Mouse (Mus musculus) lung, adult 10 weeks (tissue): ENCODE results near the gene Ccdc107. TPM values are rescaled to one million over a fixed set of nuclear protein-coding genes. Genes with fewer than 3 reads are reported as not detected.

Source experiments
- polyA plus RNA-seq: library from polyadenylated mRNA; stranded (reverse); fragments of 350-450 nt; fragmentation: Illumina TruSeq; extraction: RNeasy Lipid Tissue Mini Kit (QIAGEN cat#74804); gene quantifications from one replicate; pipeline ENCODE4 v1.2.3, GENCODE M21; 2014; ENCODE audit warnings: low read depth, low replicate concordance; ENCODE audit not compliant: insufficient read depth

Ccdc107 gene
- polyA plus RNA-seq = 80.3 TPM

DNA sequence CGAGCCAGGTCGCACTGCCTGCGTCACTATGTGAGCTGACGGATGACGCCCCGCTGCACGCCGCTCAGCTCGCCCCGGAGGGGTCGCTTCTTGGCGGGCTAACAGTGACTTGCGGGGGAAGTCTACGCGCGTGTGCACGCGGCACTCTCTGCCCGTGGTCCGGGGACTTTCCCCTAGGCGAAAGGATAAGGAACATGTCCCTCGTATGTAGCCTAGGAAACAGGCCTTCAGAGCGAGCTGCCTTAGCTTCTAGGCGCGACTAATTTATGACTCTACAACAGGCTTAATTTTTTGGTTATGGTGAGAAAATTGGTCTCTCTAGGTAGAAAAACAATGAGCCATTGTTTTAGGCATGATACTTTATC lies at the start of gene Ccdc107:
Gene Ccdc107, plus strand, starts transcription at position 80 of the 365 bp plus-strand sequence.

DNA sequence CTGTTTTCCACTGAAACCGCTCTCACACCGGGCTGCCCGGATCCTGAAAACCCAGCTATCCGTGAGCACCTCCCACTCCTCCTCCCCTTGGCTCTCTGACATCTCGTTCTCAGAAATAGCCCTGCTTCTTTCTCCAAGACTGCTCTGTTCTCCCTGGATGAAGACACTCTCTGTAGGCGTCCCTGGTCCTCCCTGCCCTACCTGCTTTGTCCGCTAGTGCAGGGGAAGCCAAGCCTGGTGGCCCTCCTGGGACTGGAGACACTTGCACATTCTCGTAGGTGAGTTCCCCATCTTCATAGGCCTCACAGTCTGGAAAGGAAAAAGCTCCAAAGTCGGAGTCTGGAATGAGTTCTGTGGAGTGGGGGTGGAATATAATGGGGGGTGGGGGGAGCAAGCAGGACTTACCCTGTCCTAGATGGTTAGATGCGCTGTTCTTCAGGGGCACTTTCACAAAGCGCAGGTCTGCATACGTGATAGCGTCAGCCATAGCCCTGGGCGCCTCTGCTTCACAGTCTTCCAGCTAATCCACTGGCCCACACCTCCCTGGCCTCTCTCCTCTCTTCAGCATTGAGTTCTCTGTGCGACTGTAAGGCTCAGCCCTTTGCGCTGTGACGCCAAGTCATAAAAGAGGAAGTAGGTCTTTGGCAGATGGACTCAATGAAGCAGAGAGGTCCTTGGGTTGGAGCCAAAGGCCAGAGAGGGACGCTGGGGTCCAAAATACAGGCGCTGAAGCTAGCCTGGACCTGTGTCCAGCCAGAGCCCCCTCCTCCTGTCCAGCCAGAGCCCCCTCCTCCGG lies 38.5 kb upstream of the Ccdc107 start, which contains the start of gene Cd72:
Gene Cd72, minus strand, starts transcription at position 588 of the 796 bp plus-strand sequence.

DNA sequence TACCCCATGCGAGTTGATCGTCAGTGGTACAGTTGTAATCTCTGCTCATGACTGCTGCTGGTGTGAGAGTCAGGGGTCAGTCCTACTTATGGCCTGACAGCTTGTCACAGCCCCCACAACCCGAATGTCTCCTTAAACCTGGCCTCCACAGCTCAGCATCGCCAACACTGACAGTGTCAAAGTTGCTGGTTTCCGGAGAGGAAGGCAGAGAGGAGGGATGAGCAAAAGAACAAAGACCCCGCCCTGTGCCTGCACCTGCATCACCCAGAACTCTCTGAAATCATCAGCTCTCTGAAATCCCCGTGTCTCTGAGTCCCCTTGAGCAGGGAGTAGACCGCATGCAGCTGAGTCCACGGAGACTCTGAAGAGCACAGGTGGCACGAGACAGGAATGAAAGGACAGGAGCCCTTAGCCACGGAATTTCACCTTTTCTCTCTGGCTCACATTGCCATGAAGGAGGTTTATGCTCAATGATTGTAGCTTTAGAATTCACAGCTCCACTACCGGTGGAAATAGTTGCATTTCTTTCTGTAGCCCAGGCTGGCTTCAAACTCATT lies 9.1 kb upstream of the Ccdc107 start, which contains the start of gene Sit1:
Gene Sit1, minus strand, starts transcription at position 200 of the 557 bp plus-strand sequence.

GRCm38 (mm10) chr4:43499407-43500333 lies 7.0 kb downstream of the Ccdc107 start, which contains the start of gene Arhgef39:
Gene Arhgef39 (minus strand): TSS chr4:43499695.

GRCm38 (mm10) chr4:43506536-43507185 lies 14.0 kb downstream of the Ccdc107 start, which contains the start of gene Car9:
Gene Car9 (plus strand): TSS chr4:43506966.

Other genes with a start within 250 kb of the Ccdc107 start
- gene Atp8b5, start 225.7 kb upstream of the Ccdc107 start, polyA plus RNA-seq = 0.08 TPM
- gene Rusc2, start 110.9 kb upstream of the Ccdc107 start, polyA plus RNA-seq = 27.1 TPM
- gene Fam166b, start 63.8 kb upstream of the Ccdc107 start, polyA plus RNA-seq = 7.8 TPM
- 23.0 TPM for gene Tesk1, start 51.0 kb upstream of the Ccdc107 start, polyA plus RNA-seq
- 11.9 TPM for gene Cd72, start 38.3 kb upstream of the Ccdc107 start, polyA plus RNA-seq
- gene Sit1, start 9.2 kb upstream of the Ccdc107 start, polyA plus RNA-seq = 1.3 TPM
- gene Arhgef39, start 6.8 kb downstream of the Ccdc107 start, polyA plus RNA-seq = 2.2 TPM
- 0.59 TPM for gene Car9, start 14.1 kb downstream of the Ccdc107 start, polyA plus RNA-seq
- 156 TPM for gene Tpm2, start 30.9 kb downstream of the Ccdc107 start, polyA plus RNA-seq
- gene Creb3, start 69.4 kb downstream of the Ccdc107 start, polyA plus RNA-seq = 49.2 TPM
- gene Tln1, start 69.8 kb downstream of the Ccdc107 start, polyA plus RNA-seq = 47.0 TPM
- gene Rgp1, start 85.8 kb downstream of the Ccdc107 start, polyA plus RNA-seq = 8.9 TPM
- gene Gba2, start 86.0 kb downstream of the Ccdc107 start, polyA plus RNA-seq = 7.9 TPM
- gene Msmp, start 91.6 kb downstream of the Ccdc107 start, polyA plus RNA-seq = not detected
- gene Npr2, start 139.0 kb downstream of the Ccdc107 start, polyA plus RNA-seq = 36.3 TPM
- gene Spag8, start 160.7 kb downstream of the Ccdc107 start, polyA plus RNA-seq = 4.8 TPM
- 96.7 TPM for gene Hint2, start 163.6 kb downstream of the Ccdc107 start, polyA plus RNA-seq
- 2.8 TPM for gene Tmem8b, start 176.1 kb downstream of the Ccdc107 start, polyA plus RNA-seq
- 0.08 TPM for gene Fam221b, start 176.2 kb downstream of the Ccdc107 start, polyA plus RNA-seq
- gene Olfr70, start 207.9 kb downstream of the Ccdc107 start, polyA plus RNA-seq = not detected
- gene Olfr71, start 217.4 kb downstream of the Ccdc107 start, polyA plus RNA-seq = not detected
- 12.3 TPM for gene Hrct1, start 234.3 kb downstream of the Ccdc107 start, polyA plus RNA-seq
- 4.6 TPM for gene Spaar, start 237.1 kb downstream of the Ccdc107 start, polyA plus RNA-seq